Mouse (Mus musculus): ENCODE data around the gene 6030445D17Rik. TPM values are rescaled to one million over a fixed set of nuclear protein-coding genes. Genes with fewer than 3 reads are reported as not detected.

The 6030445D17Rik gene
- polyA plus RNA-seq (2014; fragmentation: Nextera tagmentation; extraction: Ambion mirVana), result 0.42 TPM in 2 replicates

DNA sequence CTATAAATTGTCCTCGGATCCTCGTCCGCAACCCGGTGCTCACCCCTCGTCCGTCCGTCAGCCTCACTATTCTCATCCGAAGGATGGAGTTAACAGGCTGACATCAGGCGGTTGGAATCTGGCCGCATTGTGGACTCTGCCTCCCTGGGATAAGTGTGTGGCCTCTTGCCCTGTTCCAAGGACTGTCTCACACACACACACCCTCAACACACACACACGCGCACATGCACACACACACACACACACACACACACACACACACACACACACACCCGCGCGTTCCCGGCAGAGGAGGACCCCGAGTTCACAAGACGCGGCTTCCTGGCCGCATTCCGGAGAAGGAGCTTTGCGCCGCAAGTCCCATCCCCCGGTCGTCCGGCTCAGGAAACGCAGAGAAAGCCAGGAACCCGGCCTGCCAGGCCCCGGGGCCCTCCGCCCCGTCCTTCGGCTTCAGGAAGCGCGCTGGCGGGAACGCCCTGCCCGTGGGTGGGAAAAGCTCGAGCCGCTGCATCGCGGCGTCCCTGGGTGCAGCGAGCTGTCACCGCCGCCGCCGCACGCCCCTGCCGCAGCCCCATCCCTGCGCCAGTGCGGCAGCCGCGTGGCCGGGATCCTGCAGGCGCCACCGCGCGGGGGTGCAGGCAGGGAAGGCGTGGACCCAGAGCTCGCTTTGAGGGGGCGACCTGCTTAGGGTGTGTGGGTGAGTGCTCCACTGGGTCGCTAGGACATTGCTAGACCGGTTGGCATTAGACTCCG lies at the start of gene 6030445D17Rik:
TSS of gene 6030445D17Rik (plus strand) at position 165 of the 753 bp plus-strand sequence.
- H3K27me3 ChIP-seq (replicated peaks; ENCODE audit: control insufficient read depth, insufficient read depth, low read length), result 0 out of 2 replicates have a peak, but pooled peaks cover 18% of the 10 kb centered on the region
- peak; percentile 81 for DNase-seq (ENCODE audit: low spot score)
- peaks cover 19% of the 10 kb centered on the region for H3K4me1 ChIP-seq (ENCODE audit: control insufficient read depth, insufficient read depth, low read length)
- peak within 1 kb of the TSS; percentile 61 for H3K27ac ChIP-seq (replicated peaks; ENCODE audit: low read depth, low read length)
- peak within 1 kb of the TSS; percentile 92 for H3K4me2 ChIP-seq (ENCODE audit: low read depth, low read length)
- H3K4me3 ChIP-seq (ENCODE audit: low read depth, low read length), result peak within 1 kb of the TSS; percentile 69
- no peaks in the 10 kb centered on the region for H3K36me3 ChIP-seq (ENCODE audit: control insufficient read depth, insufficient read depth, low read length)
- peak; percentile 75 for ATAC-seq (ENCODE audit: low read depth)
- no peaks in the 10 kb centered on the region for H3K9me3 ChIP-seq (ENCODE audit: control insufficient read depth, low read length)
- peak within 1 kb of the TSS; percentile 74 for H3K9ac ChIP-seq (ENCODE audit: low read depth, low read length)
- WGBS, result 1% methylated on average over 28 of the region's 64 CpGs

DNA sequence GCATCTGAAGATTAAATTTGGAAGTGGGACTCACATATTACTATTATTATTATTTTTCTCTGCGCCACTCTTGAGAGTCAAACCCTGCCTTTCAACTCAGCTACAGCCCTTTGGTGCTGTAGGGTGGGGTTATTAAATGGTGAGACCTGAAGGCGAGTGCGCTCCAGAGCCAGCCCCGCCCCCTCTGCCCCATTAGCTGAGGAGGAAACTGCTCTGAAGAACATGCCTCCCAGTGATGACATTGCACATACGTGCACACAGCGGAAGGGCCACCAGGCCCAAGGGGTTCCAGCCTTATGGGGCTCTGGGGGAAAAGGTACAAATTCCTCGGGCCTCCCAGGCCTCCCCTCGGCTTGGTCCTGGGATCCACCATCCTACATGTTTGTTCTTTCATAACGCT lies 46.6 kb upstream of the 6030445D17Rik start:
- Histone ChIP-seq H3K36me3 (ENCODE audit: control insufficient read depth, insufficient read depth, low read length) (no peaks in the 10 kb centered on the region), H3K27ac (replicated peaks; ENCODE audit: low read depth, low read length) (no peak overlapping the region), H3K9ac (ENCODE audit: low read depth, low read length) (no peak overlapping the region), H3K4me2 (ENCODE audit: low read depth, low read length) (no peak overlapping the region), H3K4me1 (ENCODE audit: control insufficient read depth, insufficient read depth, low read length) (no peaks in the 10 kb centered on the region), H3K4me3 (ENCODE audit: low read depth, low read length) (no peak overlapping the region), H3K9me3 (ENCODE audit: control insufficient read depth, low read length) (no peaks in the 10 kb centered on the region), H3K27me3 (replicated peaks; ENCODE audit: control insufficient read depth, insufficient read depth, low read length) (no peaks in the 10 kb centered on the region)
- ATAC-seq (ENCODE audit: low read depth), result no peak
- 84% methylated on average over 9 of the region's 9 CpGs for WGBS
- DNase-seq (ENCODE audit: low spot score), result no peak

DNA sequence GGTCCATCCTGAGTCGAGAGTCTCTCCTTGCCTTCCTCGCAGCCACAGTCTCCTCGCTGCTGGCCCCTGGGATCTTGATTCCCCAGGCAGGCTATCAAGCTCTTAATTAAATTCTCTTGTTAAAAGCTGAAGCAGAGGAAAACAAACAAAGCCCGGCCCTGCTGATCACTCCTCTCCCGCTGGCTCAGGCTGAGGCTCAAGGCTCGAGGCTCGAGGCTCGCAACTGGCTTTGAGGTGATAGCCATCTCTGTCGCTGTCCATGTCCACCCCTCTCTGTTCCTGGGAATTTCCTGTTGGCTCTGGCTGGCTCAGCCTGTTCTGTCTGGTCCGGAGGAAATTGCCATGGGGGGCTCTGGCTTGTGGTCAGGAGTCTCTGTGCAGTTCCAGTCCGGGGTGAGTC lies 43.1 kb upstream of the 6030445D17Rik start:
- no peak for ATAC-seq (ENCODE audit: low read depth)

DNA sequence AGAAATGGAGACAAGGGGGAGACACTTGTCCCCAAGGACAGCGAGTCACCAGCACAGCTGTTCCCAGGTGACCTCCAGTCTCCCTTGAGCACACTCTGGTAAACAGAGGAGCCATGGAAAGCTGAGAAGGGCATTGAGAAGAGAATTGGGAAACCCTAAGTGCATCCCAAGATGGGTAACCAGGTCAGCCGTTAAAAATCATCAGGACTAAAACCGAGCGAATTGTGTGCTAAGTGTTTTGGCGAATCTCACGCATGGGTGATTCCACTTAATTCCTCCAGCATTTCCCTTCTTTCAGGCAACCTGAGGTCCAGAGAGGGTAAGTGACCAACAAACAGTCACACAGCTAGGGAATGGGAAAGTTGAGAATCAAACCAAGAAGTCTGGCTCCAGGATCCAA lies 42.7 kb upstream of the 6030445D17Rik start:
- Histone ChIP-seq H3K9me3 (ENCODE audit: control insufficient read depth, low read length) (no peaks in the 10 kb centered on the region), H3K36me3 (ENCODE audit: control insufficient read depth, insufficient read depth, low read length) (no peaks in the 10 kb centered on the region), H3K4me1 (ENCODE audit: control insufficient read depth, insufficient read depth, low read length) (no peaks in the 10 kb centered on the region), H3K4me3 (ENCODE audit: low read depth, low read length) (no peak overlapping the region), H3K27ac (replicated peaks; ENCODE audit: low read depth, low read length) (no peak overlapping the region), H3K4me2 (ENCODE audit: low read depth, low read length) (no peak overlapping the region), H3K27me3 (replicated peaks; ENCODE audit: control insufficient read depth, insufficient read depth, low read length) (peaks cover 15% of the 10 kb centered on the region), H3K9ac (ENCODE audit: low read depth, low read length) (no peak overlapping the region)
- ATAC-seq (ENCODE audit: low read depth) (no peak), DNase-seq (ENCODE audit: low spot score) (no peak)
- 65% methylated on average over 6 of the region's 6 CpGs for WGBS

More for the DNA sequence above, 43.1 kb upstream of the 6030445D17Rik start:
- peak; percentile 20 for DNase-seq (ENCODE audit: low spot score)
- 11% methylated on average over 11 of the region's 11 CpGs for WGBS
- no peaks in the 10 kb centered on the region for H3K4me1 ChIP-seq (ENCODE audit: control insufficient read depth, insufficient read depth, low read length)
- no peak overlapping the region for H3K9ac ChIP-seq (ENCODE audit: low read depth, low read length)
- no peaks in the 10 kb centered on the region for H3K9me3 ChIP-seq (ENCODE audit: control insufficient read depth, low read length)
- no peaks in the 10 kb centered on the region for H3K36me3 ChIP-seq (ENCODE audit: control insufficient read depth, insufficient read depth, low read length)
- no peak overlapping the region for H3K4me2 ChIP-seq (ENCODE audit: low read depth, low read length)
- no peak overlapping the region for H3K4me3 ChIP-seq (ENCODE audit: low read depth, low read length)
- H3K27me3 ChIP-seq (replicated peaks; ENCODE audit: control insufficient read depth, insufficient read depth, low read length), result peaks cover 10% of the 10 kb centered on the region
- H3K27ac ChIP-seq (replicated peaks; ENCODE audit: low read depth, low read length), result no peak overlapping the region

DNA sequence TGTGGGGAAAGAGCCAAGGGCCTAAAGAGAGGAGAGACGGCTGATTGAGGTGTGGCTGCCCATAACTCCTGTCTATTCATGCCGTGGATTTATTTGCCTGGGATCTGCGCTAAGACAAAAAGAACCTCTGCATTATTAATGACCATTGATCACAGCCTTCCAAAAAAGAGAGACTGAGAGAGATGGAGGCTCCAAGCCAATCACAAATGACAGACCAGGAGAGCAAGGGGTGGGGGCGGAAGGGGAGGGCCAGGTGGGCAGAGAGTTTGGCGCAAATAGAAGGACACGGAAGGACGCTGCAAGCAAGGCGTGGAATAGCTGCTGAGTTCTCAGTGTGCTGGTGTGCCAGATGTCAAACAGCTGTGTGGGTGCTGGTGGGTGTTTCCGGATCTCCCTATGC lies 38.8 kb upstream of the 6030445D17Rik start, which contains the start of gene Htr1d:
TSS of gene Htr1d (plus strand) at position 301 of the 400 bp plus-strand sequence.
- ATAC-seq (ENCODE audit: low read depth) (no peak), DNase-seq (ENCODE audit: low spot score) (no peak)
- H3K27ac ChIP-seq (replicated peaks; ENCODE audit: low read depth, low read length), result no peak within 1 kb of the TSS
- no peaks in the 10 kb centered on the region for H3K9me3 ChIP-seq (ENCODE audit: control insufficient read depth, low read length)
- peak within 1 kb of the TSS; percentile 56 for H3K4me3 ChIP-seq (ENCODE audit: low read depth, low read length)
- H3K9ac ChIP-seq (ENCODE audit: low read depth, low read length), result peak within 1 kb of the TSS; percentile 64
- H3K36me3 ChIP-seq (ENCODE audit: control insufficient read depth, insufficient read depth, low read length), result no peaks in the 10 kb centered on the region
- peaks cover 31% of the 10 kb centered on the region for H3K27me3 ChIP-seq (replicated peaks; ENCODE audit: control insufficient read depth, insufficient read depth, low read length)
- H3K4me2 ChIP-seq (ENCODE audit: low read depth, low read length), result peak within 1 kb of the TSS; percentile 94
- peaks cover 5% of the 10 kb centered on the region; the same call in 1 of the 2 replicates for H3K4me1 ChIP-seq (ENCODE audit: control insufficient read depth, insufficient read depth, low read length)
- WGBS, result 72% methylated on average over 9 of the region's 9 CpGs

DNA sequence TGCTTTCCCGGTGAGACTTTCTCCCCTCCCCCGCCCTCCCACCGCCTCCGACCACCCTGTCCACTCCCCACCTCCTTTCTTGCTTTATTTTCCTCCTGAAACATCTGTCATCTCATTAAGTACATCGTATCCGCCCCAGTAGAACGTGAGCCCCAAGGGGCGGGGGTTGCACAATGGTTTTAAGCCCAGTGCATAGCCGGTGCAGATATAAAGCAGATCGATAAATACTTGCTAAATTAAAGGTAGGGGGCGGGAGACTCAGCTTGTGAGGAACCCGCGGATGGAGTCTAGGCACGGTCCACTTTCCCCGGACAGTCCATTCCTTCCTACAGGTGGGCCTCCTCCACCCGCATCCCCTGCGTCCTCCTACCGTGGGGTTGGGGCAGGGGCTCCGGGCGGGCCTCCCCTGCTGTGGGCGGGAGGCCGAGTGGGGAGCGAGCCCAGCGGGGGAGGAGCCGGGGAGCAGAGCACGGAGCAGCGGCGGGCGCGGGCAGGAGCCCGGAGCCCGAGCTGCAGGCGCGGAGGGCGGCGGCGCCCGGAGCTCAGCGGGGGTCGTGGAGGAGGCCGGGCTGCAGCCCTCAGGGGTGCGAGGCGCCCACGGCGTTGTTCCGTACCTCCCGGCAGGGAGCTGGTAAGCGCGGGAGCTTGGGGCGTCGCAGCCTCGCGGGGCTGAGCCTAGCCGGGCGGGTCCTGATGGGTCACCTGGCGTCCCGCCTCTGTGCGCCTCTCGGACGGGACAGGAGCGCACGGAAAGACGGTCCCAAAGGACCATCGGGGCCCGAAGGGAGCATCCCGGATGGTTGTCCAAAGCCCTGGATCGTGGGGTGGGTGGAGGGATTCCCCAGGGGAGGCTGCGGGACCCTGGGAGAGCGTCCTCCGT lies 37.7 kb upstream of the 6030445D17Rik start:
- Histone ChIP-seq H3K27me3 (replicated peaks; ENCODE audit: control insufficient read depth, insufficient read depth, low read length) (peaks cover 31% of the 10 kb centered on the region), H3K4me3 (ENCODE audit: low read depth, low read length) (peak overlapping the region; percentile 56), H3K4me1 (ENCODE audit: control insufficient read depth, insufficient read depth, low read length) (peaks cover 5% of the 10 kb centered on the region; the same call in 1 of the 2 replicates), H3K36me3 (ENCODE audit: control insufficient read depth, insufficient read depth, low read length) (no peaks in the 10 kb centered on the region), H3K9ac (ENCODE audit: low read depth, low read length) (peak overlapping the region; percentile 64), H3K9me3 (ENCODE audit: control insufficient read depth, low read length) (no peaks in the 10 kb centered on the region), H3K4me2 (ENCODE audit: low read depth, low read length) (peak overlapping the region; percentile 94), H3K27ac (replicated peaks; ENCODE audit: low read depth, low read length) (no peak overlapping the region)
- DNase-seq (ENCODE audit: low spot score) (peak; percentile 22), ATAC-seq (ENCODE audit: low read depth) (peak; percentile 54)
- WGBS, result 1% methylated on average over 53 of the region's 70 CpGs

DNA sequence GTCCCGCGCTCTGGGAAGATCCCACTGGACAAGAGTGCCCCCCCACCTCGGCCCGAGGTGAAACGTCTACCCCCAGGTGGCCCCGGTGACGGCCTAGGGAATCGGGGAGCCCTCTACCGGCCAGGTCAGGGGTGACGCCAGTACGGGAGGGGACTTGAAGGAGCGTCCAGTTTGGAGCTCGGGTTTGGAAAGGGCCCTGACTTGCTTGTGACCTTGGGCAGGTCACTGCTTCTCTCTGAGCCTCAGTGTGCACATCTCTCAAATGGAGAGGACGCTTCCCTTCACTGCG lies 37.1 kb upstream of the 6030445D17Rik start:
- no peak for ATAC-seq (ENCODE audit: low read depth)
- peak; percentile 4 for DNase-seq (ENCODE audit: low spot score)
- Histone ChIP-seq H3K4me3 (ENCODE audit: low read depth, low read length) (peak overlapping the region; percentile 56), H3K27ac (replicated peaks; ENCODE audit: low read depth, low read length) (no peak overlapping the region), H3K36me3 (ENCODE audit: control insufficient read depth, insufficient read depth, low read length) (no peaks in the 10 kb centered on the region), H3K4me1 (ENCODE audit: control insufficient read depth, insufficient read depth, low read length) (peaks cover 5% of the 10 kb centered on the region; the same call in 1 of the 2 replicates), H3K9me3 (ENCODE audit: control insufficient read depth, low read length) (no peaks in the 10 kb centered on the region), H3K9ac (ENCODE audit: low read depth, low read length) (peak overlapping the region; percentile 64), H3K27me3 (replicated peaks; ENCODE audit: control insufficient read depth, insufficient read depth, low read length) (peaks cover 31% of the 10 kb centered on the region), H3K4me2 (ENCODE audit: low read depth, low read length) (peak overlapping the region; percentile 94)
- WGBS, result 5% methylated on average over 15 of the region's 15 CpGs

DNA sequence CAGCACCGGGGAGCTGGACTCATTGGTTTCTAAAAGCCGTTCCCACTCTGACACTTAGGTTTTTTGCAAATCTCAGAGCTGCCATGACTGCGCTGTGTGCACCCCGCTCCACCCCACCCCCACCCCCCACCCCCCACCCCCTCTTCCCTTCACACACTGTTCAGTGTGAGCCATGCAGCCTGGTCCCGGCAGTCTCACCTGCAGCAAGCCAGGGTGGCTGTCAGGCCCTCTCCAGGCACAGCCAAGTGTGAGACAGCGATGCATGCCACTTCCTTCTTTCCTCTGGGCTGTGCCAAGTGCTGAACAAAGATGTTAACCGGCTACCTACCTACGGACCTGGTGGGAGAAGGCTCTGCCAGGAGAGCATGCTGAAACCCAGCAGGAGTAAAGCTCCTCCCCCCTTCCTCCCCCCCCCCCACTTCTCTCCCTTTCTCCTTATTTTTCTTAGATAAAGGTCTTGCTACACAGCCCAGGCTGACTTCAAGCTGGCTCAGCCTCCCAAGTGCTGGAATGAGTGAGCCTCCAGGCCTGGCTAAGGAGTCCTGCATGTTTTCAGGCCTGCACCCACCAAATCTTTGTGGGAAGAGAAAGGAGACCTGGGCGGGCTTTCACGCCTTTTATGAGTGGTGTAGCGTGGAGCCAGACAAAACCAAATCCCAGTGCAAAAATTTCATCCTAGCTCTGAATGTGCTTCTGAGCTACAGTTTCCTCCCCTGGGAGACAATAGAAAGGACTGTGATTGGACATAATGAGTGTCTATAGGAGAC lies 31.3 kb upstream of the 6030445D17Rik start:
- H3K4me3 ChIP-seq (ENCODE audit: low read depth, low read length), result no peak overlapping the region
- no peak overlapping the region for H3K9ac ChIP-seq (ENCODE audit: low read depth, low read length)
- ATAC-seq (ENCODE audit: low read depth) (peak; percentile 67), DNase-seq (ENCODE audit: low spot score) (no peak)
- H3K27ac ChIP-seq (replicated peaks; ENCODE audit: low read depth, low read length), result no peak overlapping the region
- H3K9me3 ChIP-seq (ENCODE audit: control insufficient read depth, low read length), result no peaks in the 10 kb centered on the region
- no peak overlapping the region for H3K4me2 ChIP-seq (ENCODE audit: low read depth, low read length)
- 36% methylated on average over 11 of the region's 11 CpGs for WGBS
- H3K27me3 ChIP-seq (replicated peaks; ENCODE audit: control insufficient read depth, insufficient read depth, low read length), result peaks cover 4% of the 10 kb centered on the region
- H3K36me3 ChIP-seq (ENCODE audit: control insufficient read depth, insufficient read depth, low read length), result no peaks in the 10 kb centered on the region
- H3K4me1 ChIP-seq (ENCODE audit: control insufficient read depth, insufficient read depth, low read length), result no peaks in the 10 kb centered on the region; the same call in 1 of the 2 replicates

All from embryonic facial prominence, embryonic 14.5 days (tissue).